Mouse (Mus musculus) cerebellum, postnatal 14 days (tissue): ENCODE measurements at regions not wholly inside any gene's neighbourhood (a gene's known extent, or its start where the extent isn't known, plus 50 kb on each side); places are given as distances from the start of the nearest gene placed in this dataset.

Source experiments
- DNase-seq, 2 experiments: peaks; one replicate each; pipeline ENCODE4 v3.0.0; 2021; ENCODE audit warnings: mixed read lengths in 2 of 2

DNA sequence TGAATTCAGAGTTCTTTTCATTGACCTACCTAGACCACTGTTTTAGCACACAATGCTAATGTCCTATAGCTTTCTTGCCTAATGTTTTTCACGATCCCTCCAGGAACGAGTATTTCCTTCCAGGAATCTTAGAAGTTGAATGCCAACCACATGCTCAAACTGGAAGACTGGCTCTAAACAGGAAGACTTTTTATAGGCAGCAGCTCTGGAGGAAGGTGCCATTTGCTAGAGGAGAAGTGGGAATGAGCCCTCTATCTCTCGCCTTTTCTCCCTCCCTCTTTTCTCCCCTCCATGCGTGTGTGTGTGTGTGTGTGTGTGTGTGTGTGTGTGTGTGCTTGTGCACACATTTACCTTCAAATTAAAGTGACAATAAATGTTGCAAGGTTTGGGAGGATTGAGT, 410.7 kb upstream of the Kdm8 start:
- DNase-seq: no peak

DNA sequence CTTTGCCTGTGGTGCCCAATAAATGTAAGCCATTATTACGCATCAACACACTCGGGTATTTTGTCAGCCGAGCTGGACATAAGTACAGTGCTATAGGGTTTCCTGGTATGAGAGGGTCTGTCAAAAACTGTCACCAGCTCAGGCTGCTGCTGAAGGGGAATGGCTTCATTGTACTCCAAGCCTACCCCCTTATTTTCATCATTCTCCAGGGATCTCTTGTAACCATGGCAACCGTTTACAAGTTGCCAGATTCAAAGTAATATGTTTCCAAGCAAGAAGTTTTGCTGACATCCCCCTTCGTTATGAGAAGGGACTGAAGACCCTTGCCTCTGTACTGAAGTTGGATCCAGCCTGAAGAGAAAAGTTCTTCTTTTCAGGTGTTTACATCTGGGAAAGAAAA, 410.3 kb upstream of the Kdm8 start:
- no peak for DNase-seq

DNA sequence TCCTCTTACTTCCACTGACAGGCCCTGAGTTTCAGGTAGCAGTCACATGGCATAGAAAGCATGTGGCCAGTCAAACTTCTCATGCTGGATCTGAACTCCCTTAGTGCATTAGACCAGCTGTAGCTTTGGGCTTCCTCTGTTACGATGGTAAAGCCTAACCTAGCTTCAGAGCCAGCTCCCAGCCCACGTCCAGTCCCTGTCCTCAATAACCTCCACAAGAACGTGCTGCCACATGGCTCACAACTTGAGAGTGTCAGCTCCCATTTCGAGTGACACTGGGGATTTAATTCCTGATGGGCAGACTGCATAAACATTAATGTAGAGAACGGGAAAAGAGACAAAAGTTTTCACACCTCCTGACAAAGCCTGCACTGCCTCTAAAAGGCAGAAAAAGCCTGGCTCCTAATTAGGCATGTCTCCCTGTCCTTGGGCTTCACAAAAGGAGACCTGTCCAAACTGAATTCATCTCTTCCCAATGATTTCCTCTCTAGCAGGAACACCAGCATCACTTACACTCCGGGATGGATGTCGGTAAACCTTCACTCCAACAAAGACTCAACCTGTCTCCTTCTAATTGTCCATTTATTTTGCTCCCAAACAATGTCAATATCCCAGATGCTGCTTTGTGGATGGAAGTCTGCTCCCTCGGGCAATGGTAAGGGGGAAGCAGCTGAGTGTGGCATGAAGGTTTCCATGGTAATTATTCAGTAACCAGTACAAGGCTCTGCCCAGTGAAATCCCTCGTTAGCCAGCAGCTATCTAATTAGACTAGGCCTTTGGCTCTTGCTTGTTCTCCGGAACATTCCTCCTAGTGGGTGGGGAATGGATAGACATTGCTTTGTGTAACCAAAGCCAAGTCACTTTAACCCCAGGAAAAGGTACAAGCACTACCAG, 408.1 kb upstream of the Kdm8 start:
- peak in 1 of 2 experiments; percentile 8 for DNase-seq

DNA sequence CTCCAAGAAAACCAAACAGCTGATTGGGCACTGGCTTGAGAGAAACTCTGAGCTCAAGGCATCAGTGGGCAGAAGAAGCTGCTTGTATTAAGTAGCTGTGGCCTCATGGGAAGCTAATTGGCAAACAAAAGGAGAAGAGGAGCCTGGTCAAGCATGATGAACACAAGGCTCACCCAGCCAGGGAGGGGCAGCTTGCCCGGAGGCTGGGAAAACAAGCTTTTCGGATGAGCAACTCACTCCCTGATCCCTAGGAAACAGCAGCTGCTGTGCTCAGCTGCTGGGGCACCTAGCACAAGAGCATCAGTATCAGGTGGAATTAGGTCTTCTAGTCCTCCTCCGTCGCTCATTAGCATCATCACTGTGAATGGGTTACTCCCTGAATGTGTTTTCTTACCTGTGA, 405.6 kb upstream of the Kdm8 start:
- DNase-seq: peak; percentile 47 to 58

DNA sequence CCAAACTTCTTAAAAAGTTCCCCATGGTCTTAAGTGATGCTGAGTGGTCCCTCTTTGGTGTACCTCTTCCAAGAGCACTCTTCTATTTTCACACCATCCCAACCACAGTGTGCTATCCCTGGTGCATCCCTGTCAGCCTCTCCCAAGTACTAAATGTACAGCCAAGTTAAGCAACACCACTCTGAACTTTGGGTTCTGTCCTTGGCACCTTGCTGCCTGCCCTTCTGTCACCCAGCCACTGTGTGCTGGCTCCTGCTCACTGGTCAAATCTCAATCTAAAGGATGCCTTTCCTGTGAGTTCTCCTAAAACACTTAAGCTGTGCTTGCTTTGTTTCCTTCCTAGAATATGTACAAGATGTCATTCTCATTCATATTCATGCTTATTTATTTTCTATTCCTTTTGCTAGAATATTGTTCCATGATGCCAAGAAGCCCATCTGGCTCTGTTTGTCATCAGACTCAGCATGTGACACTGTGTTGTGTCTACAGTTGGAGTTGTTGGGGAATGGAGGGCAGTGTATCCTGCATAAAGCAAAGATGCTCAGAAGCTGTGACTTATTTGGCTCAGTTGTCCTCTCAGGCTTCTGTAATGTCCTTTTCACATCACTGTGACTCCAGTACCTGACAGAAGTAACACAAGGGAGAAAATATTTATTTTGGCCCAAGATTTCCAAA, 388.4 kb upstream of the Kdm8 start:
- DNase-seq: peak in 1 of 2 experiments; percentile 25

DNA sequence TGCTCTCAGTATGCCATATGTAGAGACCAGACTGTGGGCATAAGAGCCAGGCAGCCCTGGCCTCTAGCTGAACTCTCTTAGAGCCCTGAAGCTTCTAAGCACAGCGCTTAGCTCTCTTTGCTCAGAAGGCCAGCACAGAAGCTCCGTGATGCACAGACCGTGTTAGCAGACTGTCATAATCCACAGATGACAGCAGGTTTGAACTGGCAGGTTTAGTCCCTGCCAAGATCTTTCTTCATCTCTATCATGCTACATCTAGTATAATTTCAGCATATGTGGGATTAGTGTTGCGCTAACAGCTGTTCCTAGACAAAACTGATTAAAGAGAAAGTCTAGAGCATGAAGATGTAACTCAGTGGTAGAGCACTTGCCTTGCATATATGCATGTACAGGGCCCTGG, 342.0 kb upstream of the Kdm8 start:
- DNase-seq: peak; percentile 18 to 24

DNA sequence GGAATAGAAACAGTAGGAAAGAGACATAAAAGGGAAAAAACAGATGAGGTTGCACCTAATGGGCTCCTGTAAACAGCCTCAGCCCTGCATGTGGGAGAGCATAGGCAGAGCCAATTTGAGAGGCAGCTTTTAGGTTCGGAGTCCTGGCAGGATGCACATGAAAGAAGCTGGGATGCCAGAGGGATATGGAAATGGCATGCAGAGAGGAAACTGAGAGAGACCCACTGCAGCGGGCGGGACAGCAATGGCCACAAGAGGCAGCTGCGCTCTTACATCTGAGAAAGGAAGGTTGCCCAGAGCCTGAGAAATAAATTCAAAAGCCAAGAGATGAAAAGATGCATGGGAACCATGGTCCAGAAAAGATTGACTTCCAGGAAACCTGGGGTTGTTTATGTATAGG, 340.5 kb upstream of the Kdm8 start:
- DNase-seq: peak in 1 of 2 experiments; percentile 27

DNA sequence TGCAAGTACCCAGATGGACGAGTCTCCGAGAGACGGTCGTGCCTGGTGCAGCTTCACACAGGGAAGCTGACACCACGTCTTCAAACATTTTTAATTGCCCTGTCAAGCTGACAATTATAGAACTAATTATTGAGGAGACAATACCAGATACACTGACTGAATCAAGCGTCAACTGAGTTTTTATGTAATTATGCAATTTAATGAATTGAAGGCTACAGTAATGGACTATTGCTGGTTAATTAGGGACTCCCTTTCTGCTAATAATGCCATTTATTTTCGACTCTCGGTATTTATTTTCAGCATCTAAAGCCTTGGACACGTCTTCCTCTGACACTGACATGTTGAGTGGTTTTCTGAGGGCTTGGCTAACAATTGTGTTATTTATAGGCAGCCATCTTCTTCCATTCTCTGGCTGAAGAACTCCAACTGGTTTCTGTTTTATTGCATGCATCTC, 331.6 kb upstream of the Kdm8 start:
- DNase-seq: peak in 1 of 2 experiments; percentile 16

DNA sequence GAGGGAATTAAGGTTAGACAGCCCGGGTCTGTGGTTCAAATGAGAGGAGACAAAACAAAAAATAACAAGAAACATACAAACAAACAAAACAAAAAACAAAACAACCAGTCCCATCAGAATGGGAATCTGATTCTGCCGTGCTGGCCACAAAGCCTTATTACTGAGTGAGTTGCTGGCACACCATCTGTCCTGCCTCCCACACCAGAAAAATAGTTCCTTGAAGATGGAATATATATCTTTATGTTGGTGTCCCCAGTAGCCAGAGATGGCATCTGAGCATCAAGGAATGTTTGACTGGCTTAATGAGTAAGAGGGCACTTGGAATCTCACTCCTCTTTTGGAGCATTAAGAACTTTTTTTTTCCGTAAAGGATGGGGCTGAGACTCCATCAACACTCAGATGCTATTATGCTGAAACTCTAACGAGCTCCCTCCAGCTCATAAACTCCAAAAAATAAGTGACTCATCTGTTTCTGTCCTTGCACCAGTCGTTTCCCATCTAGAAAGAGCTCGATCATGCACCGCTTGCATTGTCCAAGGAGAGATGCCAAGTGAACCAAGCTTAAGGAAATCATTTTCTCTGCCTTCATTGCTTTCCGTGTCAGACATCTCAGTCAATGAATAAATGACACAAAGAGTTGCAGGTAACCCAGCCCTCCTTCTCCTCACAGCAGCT, 329.0 kb upstream of the Kdm8 start:
- DNase-seq: no peak

DNA sequence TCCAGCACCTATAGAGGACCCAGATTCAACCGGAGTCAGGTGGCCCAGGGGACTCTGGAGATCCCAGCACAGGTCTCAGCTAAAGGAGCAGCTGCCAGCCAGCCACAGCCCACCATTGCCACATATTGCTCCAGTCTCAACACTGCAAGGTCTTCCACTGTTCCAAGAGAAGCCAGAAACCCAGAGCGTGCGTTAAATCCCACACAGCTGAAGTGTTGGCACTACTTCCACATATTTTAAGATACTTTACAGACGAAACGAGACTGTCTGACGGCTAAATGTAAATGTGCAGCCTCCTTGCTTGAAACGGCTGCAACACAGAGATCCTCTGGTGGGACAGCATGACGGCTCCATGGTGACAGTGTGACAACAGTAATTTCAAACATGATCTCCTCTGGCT, 327.3 kb upstream of the Kdm8 start:
- DNase-seq: no peak

DNA sequence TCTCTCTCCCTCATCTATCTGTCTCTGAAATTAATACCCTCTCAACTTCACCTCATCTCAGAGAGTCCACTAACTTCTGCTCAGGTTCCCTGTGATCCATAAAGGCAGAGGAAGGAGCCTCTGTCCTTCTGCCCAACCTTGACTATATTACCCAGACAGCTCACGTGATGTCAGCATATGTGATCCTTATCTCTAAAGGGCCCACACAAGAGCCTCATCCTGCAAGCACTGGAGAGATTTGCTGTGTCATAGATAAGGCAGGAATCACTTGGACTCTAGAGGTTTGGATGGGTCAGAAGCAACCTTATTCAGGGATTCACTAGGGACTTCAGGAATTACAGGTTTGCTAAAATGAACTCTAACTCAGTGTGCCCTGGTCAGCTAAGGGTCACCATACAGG, 315.3 kb upstream of the Kdm8 start:
- DNase-seq: no peak

DNA sequence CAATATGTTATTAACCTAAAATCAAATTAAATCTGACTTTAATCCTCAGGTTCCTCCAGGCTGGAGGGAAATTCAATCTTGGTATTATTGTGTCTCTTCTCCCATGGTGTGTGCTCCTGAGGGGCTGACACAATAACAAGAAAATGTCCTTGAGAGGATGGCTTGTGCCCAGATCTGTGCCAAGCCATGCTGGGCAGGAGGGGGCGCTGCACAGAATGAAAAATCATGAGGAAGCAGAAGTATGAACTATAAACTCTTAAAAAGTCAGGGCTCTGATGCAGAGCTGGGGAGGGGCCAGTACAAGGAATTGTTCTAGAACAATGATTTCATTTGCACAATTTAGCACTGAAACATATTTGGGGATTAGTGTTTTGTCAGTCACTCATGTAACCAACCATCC, 312.5 kb upstream of the Kdm8 start:
- no peak for DNase-seq

DNA sequence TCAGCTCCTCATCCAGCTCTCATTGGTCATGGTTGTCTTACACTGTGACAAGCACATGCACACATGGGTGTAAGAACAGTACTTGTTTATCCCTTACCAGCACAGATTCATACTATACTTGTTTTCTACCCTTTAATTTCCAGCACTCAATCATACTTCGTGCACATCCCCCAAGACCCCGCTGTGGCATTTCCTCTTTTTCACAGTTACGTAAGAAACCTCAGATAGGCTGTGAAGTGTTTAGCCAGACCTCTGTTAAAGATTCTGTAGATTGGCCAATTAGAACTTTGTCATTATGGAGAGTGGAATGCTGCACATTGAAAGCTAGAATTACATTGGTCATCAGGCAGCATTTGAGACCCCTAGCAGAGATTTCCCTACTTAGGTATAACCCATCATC, 305.9 kb upstream of the Kdm8 start:
- no peak for DNase-seq

DNA sequence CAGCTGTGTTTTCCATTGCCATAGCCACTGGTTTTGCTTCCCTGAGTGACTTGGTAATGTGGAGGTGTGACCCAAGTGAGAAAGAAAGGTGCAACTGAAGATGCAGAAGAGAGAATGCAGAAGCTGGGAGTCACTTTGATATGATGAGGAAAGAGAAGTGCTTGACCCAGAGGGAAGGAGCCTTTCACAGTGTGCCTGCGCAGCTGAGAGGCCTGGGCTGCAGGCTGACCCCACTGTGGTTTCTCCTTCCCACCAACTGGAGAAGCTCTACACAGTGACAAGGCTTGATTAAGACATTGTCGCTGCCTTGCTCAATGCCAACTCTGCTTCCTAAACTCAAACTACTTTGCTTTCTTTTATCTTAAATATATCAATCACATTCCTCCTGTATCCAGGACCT, 305.3 kb upstream of the Kdm8 start:
- DNase-seq: no peak

DNA sequence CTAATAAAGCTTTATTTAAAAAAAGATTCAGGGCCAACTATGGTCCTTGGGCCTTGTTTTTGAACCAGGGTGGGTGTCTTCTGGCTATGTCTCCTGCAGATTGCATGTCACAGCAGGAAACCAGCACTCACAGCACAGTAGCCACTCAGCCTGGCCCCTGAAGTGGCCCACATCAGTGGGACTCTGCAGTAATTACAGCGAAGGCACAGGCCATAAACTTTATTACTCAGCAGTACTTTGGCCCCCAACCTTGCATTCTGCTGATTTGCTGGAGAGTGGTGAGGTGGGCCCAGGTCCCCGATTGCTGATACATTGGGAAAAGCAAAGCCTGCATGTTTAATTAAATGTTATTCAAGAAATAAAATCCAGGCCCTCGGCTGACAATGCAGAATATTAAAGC, 303.6 kb upstream of the Kdm8 start:
- DNase-seq: no peak

DNA sequence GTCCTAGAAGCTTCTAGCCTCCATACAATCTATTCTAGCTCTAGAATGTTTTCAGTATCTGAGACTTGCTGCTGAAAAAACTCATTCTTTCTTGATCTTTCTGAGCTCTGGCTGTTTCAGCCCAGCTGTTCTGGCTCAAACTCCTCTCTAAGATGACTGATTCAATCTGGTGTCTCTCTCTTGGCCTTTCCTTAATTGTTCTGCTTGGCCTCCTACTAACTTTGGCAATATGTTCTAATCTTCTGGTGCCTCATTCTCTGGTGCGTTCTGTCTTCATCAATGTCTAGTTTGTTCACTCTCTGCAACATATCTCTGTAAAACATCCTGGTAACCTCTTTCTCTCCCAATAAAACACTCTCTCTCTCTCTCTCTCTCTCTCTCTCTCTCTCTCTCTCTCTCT, 302.6 kb upstream of the Kdm8 start:
- DNase-seq: no peak

DNA sequence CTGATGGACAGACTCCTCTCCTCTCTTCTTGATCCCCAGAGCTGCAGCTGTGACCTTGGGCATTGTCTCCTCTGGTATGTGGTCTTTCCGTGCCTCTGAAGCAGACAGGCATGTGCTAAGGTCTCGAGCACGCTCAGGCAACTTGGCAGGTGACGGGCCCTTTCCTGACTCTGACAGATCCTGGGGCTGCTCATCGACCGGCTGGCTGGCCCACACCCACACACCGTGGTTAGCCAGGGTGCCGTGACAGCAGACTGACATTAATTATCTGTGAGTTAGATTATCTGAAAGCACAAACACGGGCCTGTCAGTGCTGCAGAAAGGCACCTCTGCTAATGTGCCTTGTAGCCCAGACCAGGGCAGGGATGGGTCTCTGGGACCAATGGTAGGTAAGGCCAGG, 298.5 kb upstream of the Kdm8 start:
- DNase-seq: peak in 1 of 2 experiments; percentile 10

DNA sequence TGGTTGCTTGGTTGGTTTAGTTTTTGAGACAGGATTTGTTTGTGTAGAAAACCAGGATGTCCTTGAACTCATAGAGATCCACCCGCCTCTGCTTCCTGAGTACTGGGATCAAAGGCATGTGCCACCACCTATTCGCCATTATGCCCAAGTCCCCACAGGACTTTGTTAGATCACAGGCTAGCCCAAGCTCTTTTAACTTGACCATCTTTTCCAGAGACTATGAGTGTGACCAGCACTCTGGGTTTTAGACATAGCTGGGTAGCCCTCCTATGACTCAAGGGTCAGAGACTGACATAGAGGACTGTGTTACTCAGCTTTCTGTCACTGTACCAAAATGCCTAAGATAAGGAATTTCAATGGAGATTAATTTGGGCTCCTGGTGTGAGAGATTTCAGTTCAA, 295.3 kb upstream of the Kdm8 start:
- no peak for DNase-seq

DNA sequence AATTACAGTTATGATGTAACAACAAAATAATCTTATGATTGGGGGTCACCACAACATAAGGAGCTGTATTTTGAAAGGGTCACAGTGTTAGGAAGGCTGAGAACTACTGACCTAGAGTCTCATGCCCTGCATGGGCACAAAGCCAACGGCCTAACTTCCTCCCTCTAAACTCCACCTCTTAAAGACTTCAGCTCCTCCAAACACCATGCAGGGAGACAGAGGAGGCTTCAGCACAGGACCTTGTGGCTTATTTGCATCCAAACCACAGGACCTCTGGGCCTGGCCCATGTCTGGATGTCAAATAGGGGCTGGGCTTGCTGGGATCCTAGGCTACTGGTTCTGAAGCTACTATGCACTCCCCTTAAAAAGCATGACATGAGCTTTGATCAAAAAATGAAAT, 294.7 kb upstream of the Kdm8 start:
- no peak for DNase-seq

DNA sequence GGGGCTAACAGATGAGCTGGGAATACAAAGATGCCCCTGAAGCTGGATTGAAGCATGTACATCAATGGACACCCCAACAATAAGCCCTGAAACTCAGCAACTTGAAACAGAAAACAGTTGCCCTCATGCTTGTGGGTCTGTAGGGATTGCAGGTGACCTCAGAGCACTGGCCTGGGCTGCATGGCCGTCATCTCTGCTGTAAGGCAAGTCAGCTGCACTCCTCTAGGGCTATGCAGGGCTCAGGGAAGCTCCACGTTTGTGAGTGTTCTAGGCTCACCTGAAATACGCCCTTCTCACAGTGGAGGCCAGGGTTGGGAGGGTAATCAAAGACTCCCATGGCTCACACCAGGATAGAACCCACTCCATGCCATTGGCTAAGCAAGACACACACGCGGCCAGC, 292.2 kb upstream of the Kdm8 start:
- DNase-seq: no peak

DNA sequence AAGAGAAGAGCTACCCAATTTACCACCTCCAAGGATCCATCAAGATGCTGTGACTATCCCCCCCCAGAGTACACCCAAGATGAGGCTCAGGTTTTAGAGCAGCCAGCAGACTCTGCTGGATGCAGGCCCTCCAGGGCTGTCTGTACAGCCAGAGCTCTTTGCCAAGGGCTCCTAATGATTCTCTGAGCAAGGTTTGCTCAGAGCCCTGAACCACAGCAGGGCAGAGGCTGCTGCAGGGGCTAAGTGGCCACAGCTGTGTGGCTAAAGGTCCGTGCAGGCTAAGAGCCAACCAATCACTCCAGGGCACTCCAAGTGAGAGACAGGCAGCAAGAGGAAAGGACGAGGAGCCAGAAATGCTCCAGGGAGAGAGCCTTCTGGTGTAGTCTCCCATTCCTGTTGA, 289.2 kb upstream of the Kdm8 start:
- no peak for DNase-seq

DNA sequence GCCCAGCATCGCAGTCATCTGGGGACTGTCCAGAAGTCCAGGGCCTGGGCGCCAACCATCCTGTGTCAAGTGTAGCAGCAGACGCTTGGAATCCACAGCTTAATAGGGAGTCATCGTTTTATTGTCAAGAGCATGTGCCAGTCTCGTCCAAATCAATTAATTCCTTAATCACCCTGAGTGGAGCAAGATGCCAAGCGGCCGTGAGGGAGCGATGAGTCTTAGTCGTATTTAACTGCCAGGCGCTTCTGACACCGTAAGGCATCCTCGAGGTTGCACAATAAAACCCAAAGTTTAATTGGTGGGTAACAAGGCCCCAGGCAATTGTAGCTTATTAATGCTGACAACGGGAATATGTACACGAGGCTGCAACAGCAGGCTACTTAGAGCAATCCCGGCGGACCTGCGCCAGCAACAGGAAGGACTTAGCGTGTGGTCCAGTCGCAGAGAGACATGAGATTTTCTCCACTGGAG, 277.6 kb upstream of the Kdm8 start:
- DNase-seq: peak; percentile 57 to 68

DNA sequence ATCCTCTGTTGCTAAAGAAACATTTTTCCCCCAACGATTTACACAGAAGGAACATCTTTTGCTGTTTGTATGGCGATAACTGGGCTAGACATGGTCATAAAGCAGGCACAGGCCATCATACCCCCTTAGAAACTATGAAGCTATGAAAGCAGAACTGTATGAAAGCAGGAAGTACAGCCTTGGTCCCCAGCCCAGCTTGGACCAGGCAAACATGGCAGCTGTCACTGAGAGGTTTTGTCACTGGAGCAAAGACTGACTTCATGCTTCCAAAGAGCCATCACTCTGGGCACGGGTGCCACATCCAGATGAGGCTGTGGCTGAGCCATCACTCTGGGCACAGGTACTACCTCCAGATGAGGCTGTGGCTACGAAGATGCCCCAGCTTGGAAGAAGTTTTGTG, 276.8 kb upstream of the Kdm8 start:
- peak; percentile 27 to 30 for DNase-seq

DNA sequence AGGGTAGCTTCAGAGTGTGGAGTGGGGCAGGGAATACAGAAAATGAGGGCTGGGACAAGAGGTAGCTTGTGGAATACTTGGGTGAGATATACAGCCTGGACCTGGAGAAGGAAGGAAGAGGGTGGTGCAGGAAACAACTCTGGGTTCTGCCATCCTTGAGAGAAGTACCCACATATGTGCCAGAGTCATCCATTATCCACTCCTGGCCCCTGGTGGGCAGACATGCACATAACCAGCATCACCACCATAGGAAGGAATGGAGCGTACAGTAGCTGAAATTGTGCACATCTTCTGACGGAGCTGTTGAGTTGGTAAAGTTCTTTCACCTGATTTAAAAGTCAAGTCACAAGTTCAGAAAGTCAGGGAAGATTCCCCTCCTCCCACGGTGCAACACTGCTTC, 262.9 kb upstream of the Kdm8 start:
- peak; percentile 64 to 66 for DNase-seq
